Mouse (Mus musculus): Measurements from ENCODE around the gene Cep85l.

- no peak for TF ChIP-seq POLR2A (IDR thresholded peaks at IDR 0.05; ENCODE audit: insufficient read depth, low read depth, low read length)
- no peak for TF ChIP-seq CTCF (IDR thresholded peaks at IDR 0.05)
Measured at GRCm38 (mm10) chr10:53285147-53285546, 94.6 kb downstream of the Cep85l start.

Data from heart, adult 2 months (tissue).